ENCODE assay signal across 11 mouse cellular contexts in the genomic region with DNA sequence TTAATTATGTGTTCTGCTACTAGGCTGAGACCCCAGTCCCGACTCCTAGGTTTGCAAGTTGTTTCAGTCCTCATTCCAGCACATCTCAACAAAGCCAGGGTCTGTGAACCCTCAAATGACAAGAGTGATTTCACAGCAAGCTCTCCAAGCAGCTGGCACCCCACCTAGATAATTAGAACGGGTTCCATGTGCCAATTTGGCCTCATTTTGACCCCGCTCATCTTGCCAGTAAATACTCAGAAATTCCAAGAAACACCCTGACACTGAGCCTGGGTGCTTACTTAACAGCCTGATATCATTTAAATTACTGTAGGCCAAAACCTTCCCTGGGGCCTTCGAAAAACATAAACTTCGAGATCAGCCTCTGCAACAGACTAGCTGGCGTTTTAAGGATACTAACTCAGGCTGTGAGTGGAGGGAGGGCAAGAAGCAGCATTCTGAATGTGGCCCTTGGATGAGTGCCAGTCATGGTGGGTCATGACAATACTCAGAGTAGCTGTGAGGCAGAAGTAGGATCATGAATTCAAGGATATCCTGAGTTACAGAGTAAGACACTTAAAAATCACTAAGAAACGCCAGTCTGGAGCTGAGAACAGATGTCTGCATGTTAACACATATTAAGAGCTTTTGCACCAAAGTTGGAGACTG. TPM values are rescaled to one million over a fixed set of nuclear protein-coding genes. Genes with fewer than 3 reads are reported as not detected.
DNase-seq lines count a peak whose midpoint lies in the region; ATAC-seq lines count a peak whose summit lies in the region.
"Had no signal": no experiment of that assay in that cellular context is flagged by ENCODE, and none has a peak within 500 bp of the region (broad histone marks: within the 10 kb centered on the region; RNA-seq: fewer than 3 reads in every experiment).

No protein-coding gene starts in this region.

- peaks cover 21% of the 10 kb centered on the region; the same call in 1 of the 2 replicates for H3K4me1 ChIP-seq in hindbrain, embryonic 14.5 days (replicated peaks; ENCODE audit: control insufficient read depth, insufficient read depth, low read length)
- H3K4me1 ChIP-seq in hindbrain, embryonic 11.5 days (replicated peaks; ENCODE audit: control insufficient read depth, insufficient read depth, low read length): no peaks in the 10 kb centered on the region
- peaks cover 52% of the 10 kb centered on the region for H3K4me1 ChIP-seq in neural tube, embryonic 13.5 days (replicated peaks)

- no peaks in the 10 kb centered on the region for H3K9me3 ChIP-seq in hindbrain, embryonic 14.5 days (ENCODE audit: control insufficient read depth, low read length)
- no peaks in the 10 kb centered on the region for H3K9me3 ChIP-seq in hindbrain, embryonic 11.5 days (ENCODE audit: control insufficient read depth, low read length)
- no peaks in the 10 kb centered on the region for H3K9me3 ChIP-seq in neural tube, embryonic 13.5 days
- H3K9me3 ChIP-seq: embryonic facial prominence, embryonic 13.5 days had no signal

- ATAC-seq in hindbrain, embryonic 14.5 days (ENCODE audit: low FRiP score): no peak
- ATAC-seq in hindbrain, embryonic 11.5 days (ENCODE audit: low FRiP score): no peak
- no peak for ATAC-seq in neural tube, embryonic 13.5 days (ENCODE audit: low read depth)
- ATAC-seq in erythroblast, adult 5-6 weeks (replicated peaks; ENCODE audit: low FRiP score, poor library complexity, severe bottlenecking): no peak
- no peak for ATAC-seq in megakaryocyte progenitor cell, adult 5-6 weeks (replicated peaks; ENCODE audit: poor library complexity)

- no peak for DNase-seq in hindbrain, embryonic 14.5 days (ENCODE audit: low spot score)
- no peak for DNase-seq in hindbrain, embryonic 11.5 days (ENCODE audit: low spot score)
- no peak for DNase-seq in neural tube, embryonic 10.5 days (ENCODE audit: extremely low spot score, low spot score)
- DNase-seq in heart, postnatal 10 days: peak; percentile 44 to 58
- DNase-seq: cerebellum, adult 9-11 months; gastrocnemius, postnatal 14 days had no signal

- no peak overlapping the region for H3K9ac ChIP-seq in hindbrain, embryonic 14.5 days
- H3K9ac ChIP-seq in hindbrain, embryonic 11.5 days (ENCODE audit: low read depth, low read length): no peak overlapping the region
- H3K9ac ChIP-seq in neural tube, embryonic 13.5 days: no peak overlapping the region
- H3K9ac ChIP-seq: embryonic facial prominence, embryonic 13.5 days had no signal

- 72% methylated on average over 7 of the region's 7 CpGs for WGBS in hindbrain, embryonic 14.5 days
- 74% methylated on average over 7 of the region's 7 CpGs for WGBS in hindbrain, embryonic 11.5 days
- WGBS in neural tube, embryonic 13.5 days: 50% methylated on average over 7 of the region's 7 CpGs

- H3K27me3 ChIP-seq in hindbrain, embryonic 14.5 days (ENCODE audit: control insufficient read depth, insufficient read depth, low read length): no peaks in the 10 kb centered on the region
- H3K27me3 ChIP-seq in hindbrain, embryonic 11.5 days (ENCODE audit: control insufficient read depth, insufficient read depth, low read length): no peaks in the 10 kb centered on the region
- no peaks in the 10 kb centered on the region for H3K27me3 ChIP-seq in neural tube, embryonic 13.5 days
- H3K27me3 ChIP-seq: embryonic facial prominence, embryonic 13.5 days had no signal

- no peak overlapping the region for H3K4me2 ChIP-seq in hindbrain, embryonic 14.5 days (replicated peaks)
- no peak overlapping the region for H3K4me2 ChIP-seq in hindbrain, embryonic 11.5 days (replicated peaks; ENCODE audit: low read depth, low read length)
- H3K4me2 ChIP-seq in neural tube, embryonic 13.5 days: no peak overlapping the region
- H3K4me2 ChIP-seq: embryonic facial prominence, embryonic 13.5 days; liver, embryonic 11.5 days had no signal

- H3K27ac ChIP-seq in hindbrain, embryonic 14.5 days: peak overlapping the region; percentile 44; the same call in 1 of the 2 replicates
- H3K27ac ChIP-seq in hindbrain, embryonic 11.5 days (ENCODE audit: low read depth, low read length): no peak overlapping the region
- peak overlapping the region; percentile 56 for H3K27ac ChIP-seq in neural tube, embryonic 13.5 days (replicated peaks)

- H3K36me3 ChIP-seq in hindbrain, embryonic 14.5 days (replicated peaks; ENCODE audit: control insufficient read depth, insufficient read depth): peaks cover 31% of the 10 kb centered on the region
- no peaks in the 10 kb centered on the region for H3K36me3 ChIP-seq in hindbrain, embryonic 11.5 days (ENCODE audit: control insufficient read depth, insufficient read depth, low read length)
- peaks cover 32% of the 10 kb centered on the region for H3K36me3 ChIP-seq in neural tube, embryonic 13.5 days

- H3K4me3 ChIP-seq in hindbrain, embryonic 14.5 days (replicated peaks; ENCODE audit: low read length): no peak overlapping the region
- no peak overlapping the region for H3K4me3 ChIP-seq in hindbrain, embryonic 11.5 days (ENCODE audit: low read depth, low read length)
- no peak overlapping the region for H3K4me3 ChIP-seq in neural tube, embryonic 13.5 days
- H3K4me3 ChIP-seq: embryonic facial prominence, embryonic 13.5 days had no signal

- intact Hi-C loops in heart, postnatal 10 days (cut with DNase I): no loop called here

RNA-seq across cellular contexts. Expression of a gene that starts 3.1 kb away (rescaled TPM):
- polyA plus RNA-seq in hindbrain, embryonic 14.5 days (2014; fragmentation: Nextera tagmentation; extraction: Ambion mirVana): 48.9 and 55.3 TPM in 2 replicates
- 23.4 and 23.6 TPM in 2 replicates for polyA plus RNA-seq in hindbrain, embryonic 11.5 days (2014; fragmentation: Nextera tagmentation; extraction: Ambion mirVana)
- 39.2 and 44.2 TPM in 2 replicates for polyA plus RNA-seq in neural tube, embryonic 13.5 days (2015; fragmentation: Nextera tagmentation; extraction: Ambion mirVana)
- 10 to 100 TPM; 71.5 to 75.4 TPM for total RNA-seq in heart, postnatal 10 days (2021)
- total RNA-seq in erythroblast, adult 5-6 weeks (2015; ENCODE audit: low replicate concordance): 57.8 and 62.9 TPM in 2 replicates
- 111 and 174 TPM in 2 replicates for total RNA-seq in erythroblast, adult 5-6 weeks (2017; ENCODE audit: low replicate concordance)
- 29.4 and 32.7 TPM in 2 replicates for total RNA-seq in megakaryocyte progenitor cell, adult 5-6 weeks (2015)
- 15.3 and 21.9 TPM in 2 replicates for total RNA-seq in megakaryocyte progenitor cell, adult 5-6 weeks (2017)

RNA-seq across cellular contexts. Expression of a gene that starts 22.3 kb away (rescaled TPM):
- 10.3 and 10.5 TPM in 2 replicates for polyA plus RNA-seq in hindbrain, embryonic 14.5 days (2014; fragmentation: Nextera tagmentation; extraction: Ambion mirVana)
- polyA plus RNA-seq in hindbrain, embryonic 11.5 days (2014; fragmentation: Nextera tagmentation; extraction: Ambion mirVana): 19.6 and 28.8 TPM in 2 replicates
- 9.8 and 10.8 TPM in 2 replicates for polyA plus RNA-seq in neural tube, embryonic 13.5 days (2015; fragmentation: Nextera tagmentation; extraction: Ambion mirVana)
- total RNA-seq in heart, postnatal 10 days (2021): 10 to 100 TPM; 72.1 to 90.1 TPM
- 1.5 TPM in 1 of 2 replicates, not detected in the other for total RNA-seq in erythroblast, adult 5-6 weeks (2015; ENCODE audit: low replicate concordance)
- total RNA-seq in erythroblast, adult 5-6 weeks (2017; ENCODE audit: low replicate concordance): 3.1 TPM in 1 of 2 replicates, not detected in the other
- 0.10 TPM in 2 replicates for total RNA-seq in megakaryocyte progenitor cell, adult 5-6 weeks (2015)
- not detected in 2 replicates for total RNA-seq in megakaryocyte progenitor cell, adult 5-6 weeks (2017)

RNA-seq across cellular contexts. Expression of a gene that starts 51.4 kb away (rescaled TPM):
- 107 and 109 TPM in 2 replicates for polyA plus RNA-seq in hindbrain, embryonic 14.5 days (2014; fragmentation: Nextera tagmentation; extraction: Ambion mirVana)
- 81.4 and 109 TPM in 2 replicates for polyA plus RNA-seq in hindbrain, embryonic 11.5 days (2014; fragmentation: Nextera tagmentation; extraction: Ambion mirVana)
- polyA plus RNA-seq in neural tube, embryonic 13.5 days (2015; fragmentation: Nextera tagmentation; extraction: Ambion mirVana): 82.3 and 96.2 TPM in 2 replicates
- 10 to 100 TPM; 33.5 to 35.9 TPM for total RNA-seq in heart, postnatal 10 days (2021)
- total RNA-seq in erythroblast, adult 5-6 weeks (2015; ENCODE audit: low replicate concordance): 7.3 and 17.3 TPM in 2 replicates
- total RNA-seq in erythroblast, adult 5-6 weeks (2017; ENCODE audit: low replicate concordance): 17.3 and 22.4 TPM in 2 replicates
- 20.3 and 21.2 TPM in 2 replicates for total RNA-seq in megakaryocyte progenitor cell, adult 5-6 weeks (2015)
- 26.5 and 27.4 TPM in 2 replicates for total RNA-seq in megakaryocyte progenitor cell, adult 5-6 weeks (2017)

RNA-seq across cellular contexts. Expression of a gene that starts 51.9 kb away (rescaled TPM):
- 15.0 and 17.7 TPM in 2 replicates for polyA plus RNA-seq in hindbrain, embryonic 14.5 days (2014; fragmentation: Nextera tagmentation; extraction: Ambion mirVana)
- 13.3 and 15.7 TPM in 2 replicates for polyA plus RNA-seq in hindbrain, embryonic 11.5 days (2014; fragmentation: Nextera tagmentation; extraction: Ambion mirVana)
- 23.8 and 25.2 TPM in 2 replicates for polyA plus RNA-seq in neural tube, embryonic 13.5 days (2015; fragmentation: Nextera tagmentation; extraction: Ambion mirVana)
- 10 to 100 TPM; 23.5 to 27.2 TPM for total RNA-seq in heart, postnatal 10 days (2021)
- 5.9 and 9.6 TPM in 2 replicates for total RNA-seq in erythroblast, adult 5-6 weeks (2015; ENCODE audit: low replicate concordance)
- 8.6 and 11.8 TPM in 2 replicates for total RNA-seq in erythroblast, adult 5-6 weeks (2017; ENCODE audit: low replicate concordance)
- total RNA-seq in megakaryocyte progenitor cell, adult 5-6 weeks (2015): 8.5 and 9.6 TPM in 2 replicates
- 11.2 and 14.4 TPM in 2 replicates for total RNA-seq in megakaryocyte progenitor cell, adult 5-6 weeks (2017)

RNA-seq across cellular contexts. Expression of a gene that starts 54.3 kb away (rescaled TPM):
- polyA plus RNA-seq in hindbrain, embryonic 14.5 days (2014; fragmentation: Nextera tagmentation; extraction: Ambion mirVana): 289 and 303 TPM in 2 replicates
- 282 and 301 TPM in 2 replicates for polyA plus RNA-seq in hindbrain, embryonic 11.5 days (2014; fragmentation: Nextera tagmentation; extraction: Ambion mirVana)
- polyA plus RNA-seq in neural tube, embryonic 13.5 days (2015; fragmentation: Nextera tagmentation; extraction: Ambion mirVana): 282 and 301 TPM in 2 replicates
- total RNA-seq in heart, postnatal 10 days (2021): 10 to 100 TPM; 85.1 to 87.3 TPM
- total RNA-seq in erythroblast, adult 5-6 weeks (2015; ENCODE audit: low replicate concordance): 9.4 and 14.2 TPM in 2 replicates
- 25.8 and 35.8 TPM in 2 replicates for total RNA-seq in erythroblast, adult 5-6 weeks (2017; ENCODE audit: low replicate concordance)
- total RNA-seq in megakaryocyte progenitor cell, adult 5-6 weeks (2015): 50.8 and 60.9 TPM in 2 replicates
- total RNA-seq in megakaryocyte progenitor cell, adult 5-6 weeks (2017): 111 and 112 TPM in 2 replicates

Comparison
In these comparisons a context has a peak if more than half of its experiments do, and no peak if none do; other contexts are left out.
1. DNase-seq: peak in heart, postnatal 10 days (2 of 2); none in hindbrain, embryonic 14.5 days (single experiment), hindbrain, embryonic 11.5 days (single experiment) and neural tube, embryonic 10.5 days (single experiment).
2. RNA of a gene that starts 22.3 kb away (total RNA-seq): 72.1 to 90.1 TPM in heart, postnatal 10 days; 0.10 TPM in megakaryocyte progenitor cell, adult 5-6 weeks and 1.5 to 3.1 TPM in erythroblast, adult 5-6 weeks; every median in the first group is over 10 times any median in the second.